Mouse (Mus musculus) spleen, adult 2 months (tissue): ENCODE measurements around the gene Frrs1. TPM values are rescaled to one million over a fixed set of nuclear protein-coding genes. Genes with fewer than 3 reads are reported as not detected.

ENCODE experiments used
- DNase-seq, 2 experiments: peaks; one replicate each; pipeline versions ENCODE4 v3.0.0 to v3.0.0-alpha.2; 2012 to 2021; ENCODE audit warnings: low spot score in 2 of 2, low read depth in 1 of 2
- H3K27ac ChIP-seq: fragments of 200-500 bp; 2 replicates; pipeline ENCODE4 v1.5.1; 2012; ENCODE audit warnings: low read length, inconsistent platforms; ENCODE audit not compliant: insufficient read depth
- H3K27me3 ChIP-seq: fragments of 200-500 bp; 2 replicates; pipeline ENCODE4 v1.6.1; 2012; ENCODE audit warnings: mild to moderate bottlenecking, moderate library complexity, low read length, inconsistent platforms; ENCODE audit not compliant: control insufficient read depth, insufficient read depth
- H3K36me3 ChIP-seq: fragments of 200-500 bp; 2 replicates; pipeline ENCODE4 v1.6.1; 2012; ENCODE audit warnings: mild to moderate bottlenecking, low read length, inconsistent platforms; ENCODE audit not compliant: control insufficient read depth, insufficient read depth
- H3K4me1 ChIP-seq: fragments of 200-500 bp; 2 replicates; pipeline ENCODE4 v1.6.1; 2011; ENCODE audit warnings: inconsistent platforms; ENCODE audit not compliant: control insufficient read depth, insufficient read depth, insufficient read length
- H3K4me3 ChIP-seq: fragments of 200-500 bp; 2 replicates; pipeline ENCODE4 v1.5.1; 2011; ENCODE audit warnings: mild to moderate bottlenecking, inconsistent platforms; ENCODE audit not compliant: insufficient read depth, insufficient read length; ENCODE audit errors: extremely low read depth
- CTCF ChIP-seq: fragments of 200-500 bp; IDR thresholded peaks from 2 replicates; pipeline ENCODE4 v1.5.1; 2011; ENCODE audit warnings: mild to moderate bottlenecking, inconsistent platforms; ENCODE audit not compliant: insufficient read depth, insufficient read length, insufficient replicate concordance; ENCODE audit errors: extremely low read depth
- POLR2A ChIP-seq: fragments of 200-500 bp; IDR thresholded peaks from 2 replicates; pipeline ENCODE4 v1.6.1; 2011; ENCODE audit warnings: low read depth, low read length, inconsistent platforms
- WGBS: fragments of 180-500 bp; shearing (Covaris S2); methylation state at CpG from one replicate; pipeline ENCODE4 v1.1.7; 2018; 5-methylcytosine and 5-hydroxymethylcytosine counted together
- polyA plus RNA-seq: library from polyadenylated mRNA; depleted of rRNA; stranded (reverse); fragments of >200 nt; gene quantifications from 2 replicates; pipeline ENCODE4 v1.2.3, GENCODE M21; 2012

Frrs1 gene
- polyA plus RNA-seq, 1 experiment, result 11.5 TPM

GRCm38 (mm10) chr3:116826471-116827215 lies 32.6 kb upstream of the Frrs1 start:
- no peak for TF ChIP-seq CTCF
- no peak for TF ChIP-seq POLR2A
- H3K27me3 ChIP-seq, result no peaks in the 10 kb centered on the region
- 86% methylated on average over 4 of the region's 4 CpGs for WGBS
- no peaks in the 10 kb centered on the region for H3K36me3 ChIP-seq
- H3K4me3 ChIP-seq, result no peak overlapping the region
- H3K27ac ChIP-seq, result no peak overlapping the region
- no peaks in the 10 kb centered on the region for H3K4me1 ChIP-seq
- DNase-seq, result no peak

GRCm38 (mm10) chr3:116829274-116829920 lies 29.9 kb upstream of the Frrs1 start:
- no peaks in the 10 kb centered on the region for H3K36me3 ChIP-seq
- WGBS, result 86% methylated on average over 10 of the region's 10 CpGs
- TF ChIP-seq POLR2A (no peak), CTCF (no peak)
- no peak overlapping the region for H3K27ac ChIP-seq
- H3K4me1 ChIP-seq, result no peaks in the 10 kb centered on the region
- H3K4me3 ChIP-seq, result no peak overlapping the region
- DNase-seq, result no peak
- no peaks in the 10 kb centered on the region for H3K27me3 ChIP-seq

- Histone ChIP-seq H3K27ac (no peak overlapping the region), H3K4me3 (no peak overlapping the region), H3K36me3 (no peaks in the 10 kb centered on the region), H3K4me1 (peaks cover 4% of the 10 kb centered on the region; the same call in 1 of the 2 replicates), H3K27me3 (no peaks in the 10 kb centered on the region)
- DNase-seq, result no peak
- WGBS, result 87% methylated on average over 5 of the region's 5 CpGs
- no peak for TF ChIP-seq POLR2A
- TF ChIP-seq CTCF, result no peak
Measured at GRCm38 (mm10) chr3:116831324-116831723, 27.9 kb upstream of the Frrs1 start.

GRCm38 (mm10) chr3:116832526-116833310 lies 26.5 kb upstream of the Frrs1 start:
- no peak for TF ChIP-seq POLR2A
- no peak for TF ChIP-seq CTCF
- no peak overlapping the region for H3K4me3 ChIP-seq
- no peaks in the 10 kb centered on the region for H3K36me3 ChIP-seq
- H3K27ac ChIP-seq, result no peak overlapping the region
- H3K27me3 ChIP-seq, result no peaks in the 10 kb centered on the region
- peaks cover 4% of the 10 kb centered on the region; the same call in 1 of the 2 replicates for H3K4me1 ChIP-seq
- DNase-seq, result no peak
- 81% methylated on average over 7 of the region's 7 CpGs for WGBS

DNA sequence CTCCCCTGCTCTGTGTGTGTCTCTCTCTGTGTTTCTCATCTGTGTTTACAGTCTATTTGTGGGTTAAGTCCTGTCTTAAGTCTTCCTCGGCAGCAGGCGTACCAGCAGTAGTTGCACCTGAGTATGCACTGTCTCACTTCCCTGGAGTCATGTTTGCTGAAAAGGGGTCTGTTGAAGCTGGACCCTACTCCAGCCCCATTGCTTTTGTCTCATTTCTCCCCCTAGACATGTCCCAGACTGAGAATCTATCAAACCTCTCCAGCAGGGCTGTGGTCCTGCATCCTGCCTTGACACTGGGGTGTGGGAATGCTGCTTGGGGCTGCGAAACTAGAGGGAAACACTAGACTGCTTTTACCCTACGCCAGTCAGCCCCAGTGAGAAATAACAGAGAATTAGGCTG lies 25.8 kb upstream of the Frrs1 start:
- DNase-seq, result no peak
- Histone ChIP-seq H3K27ac (no peak overlapping the region), H3K4me3 (no peak overlapping the region), H3K4me1 (peaks cover 4% of the 10 kb centered on the region; the same call in 1 of the 2 replicates), H3K36me3 (no peaks in the 10 kb centered on the region), H3K27me3 (no peaks in the 10 kb centered on the region)
- TF ChIP-seq POLR2A (no peak), CTCF (no peak)
- WGBS, result 87% methylated on average over 4 of the region's 4 CpGs

- no peaks in the 10 kb centered on the region for H3K36me3 ChIP-seq
- no peak overlapping the region for H3K27ac ChIP-seq
- peaks cover 4% of the 10 kb centered on the region; the same call in 1 of the 2 replicates for H3K4me1 ChIP-seq
- DNase-seq, result no peak
- 89% methylated on average over 6 of the region's 6 CpGs for WGBS
- no peak for TF ChIP-seq POLR2A
- TF ChIP-seq CTCF, result no peak
- H3K27me3 ChIP-seq, result no peaks in the 10 kb centered on the region
- no peak overlapping the region for H3K4me3 ChIP-seq
Measured at GRCm38 (mm10) chr3:116834241-116834640, 25.0 kb upstream of the Frrs1 start.
